Mouse (Mus musculus) spleen, adult 2 months (tissue): ENCODE data around the gene Calca. TPM values are rescaled to one million over a fixed set of nuclear protein-coding genes. Genes with fewer than 3 reads are reported as not detected.
"Not testable (repeated sequence)": the region's sequence is repeated elsewhere in the genome, so short reads cannot be mapped to it uniquely, and the experiment has no call there.

Source experiments
- DNase-seq, 2 experiments: peaks; one replicate each; pipeline versions ENCODE4 v3.0.0 to v3.0.0-alpha.2; 2012 to 2021; ENCODE audit warnings: low spot score in 2 of 2, low read depth in 1 of 2
- H3K27ac ChIP-seq: fragments of 200-500 bp; 2 replicates; pipeline ENCODE4 v1.5.1; 2012; ENCODE audit warnings: low read length, inconsistent platforms; ENCODE audit not compliant: insufficient read depth
- H3K27me3 ChIP-seq: fragments of 200-500 bp; 2 replicates; pipeline ENCODE4 v1.6.1; 2012; ENCODE audit warnings: mild to moderate bottlenecking, moderate library complexity, low read length, inconsistent platforms; ENCODE audit not compliant: control insufficient read depth, insufficient read depth
- H3K36me3 ChIP-seq: fragments of 200-500 bp; 2 replicates; pipeline ENCODE4 v1.6.1; 2012; ENCODE audit warnings: mild to moderate bottlenecking, low read length, inconsistent platforms; ENCODE audit not compliant: control insufficient read depth, insufficient read depth
- H3K4me1 ChIP-seq: fragments of 200-500 bp; 2 replicates; pipeline ENCODE4 v1.6.1; 2011; ENCODE audit warnings: inconsistent platforms; ENCODE audit not compliant: control insufficient read depth, insufficient read depth, insufficient read length
- H3K4me3 ChIP-seq: fragments of 200-500 bp; 2 replicates; pipeline ENCODE4 v1.5.1; 2011; ENCODE audit warnings: mild to moderate bottlenecking, inconsistent platforms; ENCODE audit not compliant: insufficient read depth, insufficient read length; ENCODE audit errors: extremely low read depth
- CTCF ChIP-seq: fragments of 200-500 bp; IDR thresholded peaks from 2 replicates; pipeline ENCODE4 v1.5.1; 2011; ENCODE audit warnings: mild to moderate bottlenecking, inconsistent platforms; ENCODE audit not compliant: insufficient read depth, insufficient read length, insufficient replicate concordance; ENCODE audit errors: extremely low read depth
- POLR2A ChIP-seq: fragments of 200-500 bp; IDR thresholded peaks from 2 replicates; pipeline ENCODE4 v1.6.1; 2011; ENCODE audit warnings: low read depth, low read length, inconsistent platforms
- WGBS: fragments of 180-500 bp; shearing (Covaris S2); methylation state at CpG from one replicate; pipeline ENCODE4 v1.1.7; 2018; 5-methylcytosine and 5-hydroxymethylcytosine counted together
- polyA plus RNA-seq: library from polyadenylated mRNA; depleted of rRNA; stranded (reverse); fragments of >200 nt; gene quantifications from 2 replicates; pipeline ENCODE4 v1.2.3, GENCODE M21; 2012; rRNA removed

The Calca gene
- polyA plus RNA-seq, 1 experiment = 0.11 TPM

DNA sequence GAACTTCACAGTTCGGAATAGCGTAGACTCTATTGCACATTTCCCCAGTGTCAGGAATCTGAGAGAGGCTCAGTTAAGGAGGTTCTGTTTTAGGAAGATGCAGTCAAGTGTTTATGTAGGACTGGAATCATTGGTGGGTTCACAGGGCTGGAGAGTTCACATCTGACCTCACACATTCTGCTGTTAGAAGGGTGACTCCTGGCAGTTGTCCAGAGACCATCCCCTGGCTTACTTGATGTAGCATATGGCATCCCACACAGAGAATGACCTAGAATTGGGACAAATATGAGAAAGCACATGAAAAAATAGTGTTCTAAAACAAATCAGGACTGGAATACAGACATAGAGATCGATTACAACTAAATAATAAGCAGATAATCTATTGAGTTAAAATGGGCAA is 10.2 kb downstream of the Calca start:
- TF ChIP-seq CTCF = no peak
- no peak for TF ChIP-seq POLR2A
- H3K36me3 ChIP-seq = no peaks in the 10 kb centered on the region
- H3K4me1 ChIP-seq = no peaks in the 10 kb centered on the region
- H3K27me3 ChIP-seq = no peaks in the 10 kb centered on the region
- 90% methylated on average over 3 of the region's 3 CpGs for WGBS
- H3K27ac ChIP-seq = no peak overlapping the region
- H3K4me3 ChIP-seq = no peak overlapping the region
- no peak for DNase-seq

DNA sequence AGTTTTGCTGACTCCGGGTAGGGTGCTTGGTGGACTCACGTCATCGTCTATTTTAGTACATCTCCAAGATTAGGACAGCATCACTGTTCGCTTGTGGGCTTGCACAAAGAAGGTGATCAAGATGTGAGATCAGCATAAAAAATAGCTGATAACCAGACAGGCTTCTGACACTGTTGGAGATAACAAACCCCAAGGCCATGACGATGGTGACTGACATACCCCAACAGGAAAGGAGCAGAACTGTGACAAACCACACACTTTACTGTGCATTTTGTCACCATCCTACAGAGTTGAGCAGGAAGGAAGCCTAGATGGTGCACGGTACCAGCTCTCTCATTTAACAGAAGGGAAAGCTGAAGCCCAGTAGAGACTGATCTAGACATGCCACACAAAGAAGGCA is 19.4 kb downstream of the Calca start:
- no peak overlapping the region for H3K27ac ChIP-seq
- no peak for DNase-seq
- no peaks in the 10 kb centered on the region for H3K4me1 ChIP-seq
- TF ChIP-seq CTCF (no peak), POLR2A (no peak)
- 49% methylated on average over 6 of the region's 6 CpGs for WGBS
- H3K36me3 ChIP-seq = no peaks in the 10 kb centered on the region
- H3K4me3 ChIP-seq = no peak overlapping the region
- H3K27me3 ChIP-seq = no peaks in the 10 kb centered on the region

DNA sequence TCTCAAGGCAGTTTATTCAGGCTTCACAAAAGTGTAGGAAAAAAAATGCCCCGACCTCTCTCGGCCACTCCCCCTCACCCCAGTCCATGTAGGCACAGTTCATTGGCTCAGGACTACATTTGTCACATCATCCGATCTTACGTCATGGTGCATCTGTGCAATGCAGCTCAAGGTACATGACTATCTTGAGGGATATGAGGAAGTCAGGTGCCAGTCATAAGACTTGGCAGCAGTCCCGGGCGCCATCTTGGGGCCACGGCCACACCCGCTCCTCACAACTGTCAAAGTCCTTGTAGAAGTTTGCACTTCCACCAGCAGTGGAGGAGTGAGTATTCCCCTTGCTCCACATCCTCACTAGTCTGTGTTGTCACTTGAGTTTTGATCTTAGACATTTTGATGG is 41.8 kb downstream of the Calca start:
- not testable (repeated sequence) for DNase-seq, H3K4me1 ChIP-seq
- WGBS = 94% methylated on average over 8 of the region's 8 CpGs

DNA sequence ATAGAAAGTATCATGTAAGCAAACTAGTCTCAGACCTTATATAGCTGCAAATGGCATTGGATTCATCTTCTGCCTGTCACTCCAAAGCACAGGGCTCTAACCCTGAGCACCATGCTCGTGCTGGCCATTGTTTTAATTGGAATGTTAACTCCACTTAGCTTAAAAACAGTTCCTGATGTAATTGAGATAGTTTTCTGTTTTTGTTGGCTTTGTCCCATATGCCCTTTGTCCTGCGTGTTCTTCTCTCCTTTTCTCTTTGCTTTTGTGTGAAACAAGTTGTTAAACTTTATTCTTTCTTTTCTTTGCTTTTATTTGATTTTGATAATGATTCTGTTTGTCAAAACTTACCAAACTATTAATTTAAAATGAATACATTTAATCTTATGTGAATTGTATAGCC is 53.7 kb downstream of the Calca start:
- no peak overlapping the region for H3K4me3 ChIP-seq
- H3K36me3 ChIP-seq = no peaks in the 10 kb centered on the region
- TF ChIP-seq POLR2A (no peak), CTCF (no peak)
- 75% methylated on average over 2 of the region's 2 CpGs for WGBS
- no peak overlapping the region for H3K27ac ChIP-seq
- no peaks in the 10 kb centered on the region for H3K27me3 ChIP-seq
- no peak for DNase-seq
- no peaks in the 10 kb centered on the region for H3K4me1 ChIP-seq

More for the DNA sequence above, 41.8 kb downstream of the Calca start:
- H3K36me3 ChIP-seq, H3K27ac ChIP-seq, H3K27me3 ChIP-seq, H3K4me3 ChIP-seq: not testable (repeated sequence)

Other genes with a start within 250 kb of the Calca start
- gene Pde3b, start 221.1 kb downstream of the Calca start, polyA plus RNA-seq = 4.1 and 5.8 TPM in 2 replicates
- 1.4 and 1.5 TPM in 2 replicates for gene Cyp2r1, start 73.4 kb downstream of the Calca start, polyA plus RNA-seq
- gene Calcb, start 82.3 kb upstream of the Calca start, polyA plus RNA-seq = 0.12 TPM in 1 of 2 replicates, not detected in the other
- 0.12 and 0.18 TPM in 2 replicates for gene Insc, start 107.3 kb upstream of the Calca start, polyA plus RNA-seq